ENCODE assay signal across 8 mouse cellular contexts in genomic region chr8:84010625-84011611, GRCm38 (mm10). TPM values are rescaled to one million over a fixed set of nuclear protein-coding genes. Genes with fewer than 3 reads are reported as not detected.
DNase-seq lines count a peak whose midpoint lies in the region; ATAC-seq and TF ChIP-seq lines count a peak whose summit lies in the region.

No protein-coding gene starts in this region.

- TF ChIP-seq POLR2A in embryonic fibroblast, embryonic 13.5 days (IDR thresholded peaks at IDR 0.05; ENCODE audit: low read depth, low read length), result no peak

- DNase-seq in CD4-positive, CD25-positive, alpha-beta regulatory T cell, adult 2 months (ENCODE audit: low read depth, low spot score), result peak; percentile 82
- peak; percentile 85 to 92 for DNase-seq in adrenal gland, postnatal 36 days
- peak; percentile 71 for DNase-seq in kidney, postnatal 0 days (ENCODE audit: low spot score)
- DNase-seq in thymus, postnatal 14 days, result peak; percentile 75

- peaks cover 40% of the 10 kb centered on the region for H3K27me3 ChIP-seq in heart, embryonic 15.5 days
- H3K27me3 ChIP-seq in kidney, postnatal 0 days (ENCODE audit: insufficient read depth, low read length), result peaks cover 24% of the 10 kb centered on the region
- peaks cover 45% of the 10 kb centered on the region for H3K27me3 ChIP-seq in lung, embryonic 15.5 days

- peak overlapping the region; percentile 41 for H3K4me3 ChIP-seq in embryonic fibroblast, embryonic 13.5 days (ENCODE audit: insufficient read depth, low read length)
- peak overlapping the region; percentile 62 for H3K4me3 ChIP-seq in heart, embryonic 15.5 days
- H3K4me3 ChIP-seq in kidney, postnatal 0 days (replicated peaks; ENCODE audit: low read depth, low read length), result peak overlapping the region; percentile 47
- H3K4me3 ChIP-seq in lung, embryonic 15.5 days, result peak overlapping the region; percentile 51

- ATAC-seq in heart, embryonic 15.5 days (replicated peaks; ENCODE audit: insufficient number of reproducible peaks, insufficient read depth, low FRiP score, low read depth), result peak; percentile 40
- peak; percentile 26; the same call in 1 of the 2 replicates for ATAC-seq in kidney, postnatal 0 days (replicated peaks; ENCODE audit: low FRiP score, low read depth)
- peak; percentile 25; the same call in 1 of the 2 replicates for ATAC-seq in lung, embryonic 15.5 days (ENCODE audit: borderline replicate concordance, extremely low read depth, low FRiP score, low TSS enrichment)
- ATAC-seq in neutrophil, adult 5-6 weeks (ENCODE audit: extremely low read depth, insufficient number of reproducible peaks, low FRiP score, poor library complexity, severe bottlenecking), result peak; percentile 55

- H3K4me1 ChIP-seq in embryonic fibroblast, embryonic 13.5 days (ENCODE audit: control insufficient read depth, insufficient read depth, low read length), result no peaks in the 10 kb centered on the region
- peaks cover 28% of the 10 kb centered on the region for H3K4me1 ChIP-seq in heart, embryonic 15.5 days (replicated peaks)
- peaks cover 24% of the 10 kb centered on the region for H3K4me1 ChIP-seq in kidney, postnatal 0 days (replicated peaks; ENCODE audit: insufficient read depth, low read length)
- peaks cover 31% of the 10 kb centered on the region for H3K4me1 ChIP-seq in lung, embryonic 15.5 days

- WGBS in heart, embryonic 15.5 days, result 1% methylated on average over 76 of the region's 83 CpGs
- 2% methylated on average over 83 of the region's 83 CpGs for WGBS in kidney, postnatal 0 days
- 1% methylated on average over 74 of the region's 83 CpGs for WGBS in lung, embryonic 15.5 days

- peak overlapping the region; percentile 61 for H3K9ac ChIP-seq in heart, embryonic 15.5 days
- H3K9ac ChIP-seq in kidney, postnatal 0 days (ENCODE audit: low read depth, low read length), result peak overlapping the region; percentile 57
- peak overlapping the region; percentile 48 for H3K9ac ChIP-seq in lung, embryonic 15.5 days

- no peak overlapping the region for H3K27ac ChIP-seq in embryonic fibroblast, embryonic 13.5 days (ENCODE audit: insufficient read depth, low read length)
- no peak overlapping the region for H3K27ac ChIP-seq in heart, embryonic 15.5 days
- H3K27ac ChIP-seq in kidney, postnatal 0 days, result peak overlapping the region; percentile 50; the same call in 1 of the 2 replicates
- no peak overlapping the region for H3K27ac ChIP-seq in lung, embryonic 15.5 days

- H3K4me2 ChIP-seq in heart, embryonic 15.5 days, result peak overlapping the region; percentile 100
- peak overlapping the region; percentile 97 for H3K4me2 ChIP-seq in kidney, postnatal 0 days (ENCODE audit: low read length)
- H3K4me2 ChIP-seq in lung, embryonic 15.5 days, result peak overlapping the region; percentile 99

- peak; percentile 55 for TF ChIP-seq CTCF in embryonic fibroblast, embryonic 13.5 days (IDR thresholded peaks at IDR 0.05; ENCODE audit: borderline replicate concordance, insufficient read depth, low read length)
- TF ChIP-seq CTCF in kidney, postnatal 0 days (IDR thresholded peaks at IDR 0.05; ENCODE audit: low read depth), result peak; percentile 69

- no peaks in the 10 kb centered on the region for H3K36me3 ChIP-seq in heart, embryonic 15.5 days
- H3K36me3 ChIP-seq in kidney, postnatal 0 days (ENCODE audit: insufficient read depth, low read length), result no peaks in the 10 kb centered on the region
- no peaks in the 10 kb centered on the region for H3K36me3 ChIP-seq in lung, embryonic 15.5 days

- H3K9me3 ChIP-seq in heart, embryonic 15.5 days (replicated peaks), result no peaks in the 10 kb centered on the region
- no peaks in the 10 kb centered on the region for H3K9me3 ChIP-seq in kidney, postnatal 0 days (replicated peaks; ENCODE audit: low read length)
- H3K9me3 ChIP-seq in lung, embryonic 15.5 days, result no peaks in the 10 kb centered on the region

RNA-seq across cellular contexts. Expression of gene 2210011C24Rik, which starts 1.1 kb away (rescaled TPM):
- not detected for total RNA-seq in adrenal gland, postnatal 36 days (2021)
- polyA plus RNA-seq in embryonic fibroblast, embryonic 13.5 days (2011; ENCODE audit: insufficient read length, low read depth, missing spikeins), result not detected in 2 replicates
- 0.31 and 0.57 TPM in 2 replicates for polyA plus RNA-seq in heart, embryonic 15.5 days (2015; fragmentation: Nextera tagmentation; extraction: Ambion mirVana)
- polyA plus RNA-seq in kidney, postnatal 0 days (2015; fragmentation: Nextera tagmentation; extraction: Ambion mirVana), result 15.8 and 21.0 TPM in 2 replicates
- polyA plus RNA-seq in lung, embryonic 15.5 days (2015; fragmentation: Nextera tagmentation; extraction: Ambion mirVana), result 2.2 and 2.6 TPM in 2 replicates
- not detected in 2 replicates for total RNA-seq in neutrophil, adult 5-6 weeks (2017)

RNA-seq across cellular contexts. Expression of gene 1700067K01Rik, which starts 9.6 kb away (rescaled TPM):
- under 1 TPM; 0.43 to 0.50 TPM for total RNA-seq in adrenal gland, postnatal 36 days (2021)
- not detected in 2 replicates for polyA plus RNA-seq in embryonic fibroblast, embryonic 13.5 days (2011; ENCODE audit: insufficient read length, low read depth, missing spikeins)
- polyA plus RNA-seq in heart, embryonic 15.5 days (2015; fragmentation: Nextera tagmentation; extraction: Ambion mirVana), result 0.74 and 0.90 TPM in 2 replicates
- polyA plus RNA-seq in kidney, postnatal 0 days (2015; fragmentation: Nextera tagmentation; extraction: Ambion mirVana), result 1.1 and 1.7 TPM in 2 replicates
- 0.93 and 0.98 TPM in 2 replicates for polyA plus RNA-seq in lung, embryonic 15.5 days (2015; fragmentation: Nextera tagmentation; extraction: Ambion mirVana)
- total RNA-seq in neutrophil, adult 5-6 weeks (2017), result 0.86 and 2.4 TPM in 2 replicates

RNA-seq across cellular contexts. Expression of gene Palm3, which starts 10.4 kb away (rescaled TPM):
- total RNA-seq in adrenal gland, postnatal 36 days (2021), result under 1 TPM; 0.43 to 0.46 TPM
- polyA plus RNA-seq in embryonic fibroblast, embryonic 13.5 days (2011; ENCODE audit: insufficient read length, low read depth, missing spikeins), result 0.73 and 0.91 TPM in 2 replicates
- 1.2 and 1.9 TPM in 2 replicates for polyA plus RNA-seq in heart, embryonic 15.5 days (2015; fragmentation: Nextera tagmentation; extraction: Ambion mirVana)
- polyA plus RNA-seq in kidney, postnatal 0 days (2015; fragmentation: Nextera tagmentation; extraction: Ambion mirVana), result 12.7 and 15.7 TPM in 2 replicates
- 6.0 and 6.7 TPM in 2 replicates for polyA plus RNA-seq in lung, embryonic 15.5 days (2015; fragmentation: Nextera tagmentation; extraction: Ambion mirVana)
- 0.25 and 0.35 TPM in 2 replicates for total RNA-seq in neutrophil, adult 5-6 weeks (2017)

RNA-seq across cellular contexts. Expression of gene Samd1, which starts 13.4 kb away (rescaled TPM):
- total RNA-seq in adrenal gland, postnatal 36 days (2021), result 10 to 100 TPM; 34.2 to 37.2 TPM
- polyA plus RNA-seq in embryonic fibroblast, embryonic 13.5 days (2011; ENCODE audit: insufficient read length, low read depth, missing spikeins), result 38.1 and 47.9 TPM in 2 replicates
- polyA plus RNA-seq in heart, embryonic 15.5 days (2015; fragmentation: Nextera tagmentation; extraction: Ambion mirVana), result 5.6 and 5.9 TPM in 2 replicates
- 6.7 and 7.2 TPM in 2 replicates for polyA plus RNA-seq in kidney, postnatal 0 days (2015; fragmentation: Nextera tagmentation; extraction: Ambion mirVana)
- 11.3 and 12.1 TPM in 2 replicates for polyA plus RNA-seq in lung, embryonic 15.5 days (2015; fragmentation: Nextera tagmentation; extraction: Ambion mirVana)
- 42.8 and 44.8 TPM in 2 replicates for total RNA-seq in neutrophil, adult 5-6 weeks (2017)

RNA-seq across cellular contexts. Expression of gene Il27ra, which starts 31.5 kb away (rescaled TPM):
- total RNA-seq in adrenal gland, postnatal 36 days (2021), result 1 to 10 TPM; 2.0 to 2.2 TPM
- 1.1 and 1.5 TPM in 2 replicates for polyA plus RNA-seq in embryonic fibroblast, embryonic 13.5 days (2011; ENCODE audit: insufficient read length, low read depth, missing spikeins)
- polyA plus RNA-seq in heart, embryonic 15.5 days (2015; fragmentation: Nextera tagmentation; extraction: Ambion mirVana), result 5.4 and 6.6 TPM in 2 replicates
- polyA plus RNA-seq in kidney, postnatal 0 days (2015; fragmentation: Nextera tagmentation; extraction: Ambion mirVana), result 1.2 and 1.3 TPM in 2 replicates
- polyA plus RNA-seq in lung, embryonic 15.5 days (2015; fragmentation: Nextera tagmentation; extraction: Ambion mirVana), result 1.4 and 2.2 TPM in 2 replicates
- total RNA-seq in neutrophil, adult 5-6 weeks (2017), result 47.3 and 47.8 TPM in 2 replicates
